Mouse (Mus musculus): ENCODE data around the gene Taar9.

- no peak for TF ChIP-seq CTCF (conservative IDR thresholded peaks at IDR 0.05; ENCODE audit: low read length)
- TF ChIP-seq NANOG (IDR thresholded peaks at IDR 0.05; ENCODE audit: borderline replicate concordance, low read length): no peak
Measured at GRCm38 (mm10) chr10:24092194-24092593, 17.1 kb downstream of the Taar9 start, which contains the start of gene Taar8b.

Data from E14TG2a.4 (cell line).